Mouse (Mus musculus): ENCODE results near the gene Dctn2.

- TF ChIP-seq CTCF (IDR thresholded peaks at IDR 0.05; ENCODE audit: control insufficient read depth, insufficient read depth, insufficient read length) (no peak), FOSL1 (IDR thresholded peaks at IDR 0.05; ENCODE audit: insufficient read depth, low read length, poor library complexity, severe bottlenecking) (no peak), MYOG (IDR thresholded peaks at IDR 0.05; ENCODE audit: control insufficient read depth, extremely low read depth, insufficient read length) (no peak), USF1 (IDR thresholded peaks at IDR 0.05; ENCODE audit: low read depth) (no peak), MAX (IDR thresholded peaks at IDR 0.05) (no peak)
These were observed 26.9 kb downstream of the Dctn2 start for GRCm38 (mm10) chr10:127292987-127293538.
